Mouse (Mus musculus): Measurements from ENCODE around the gene Hivep3.

- TF ChIP-seq CTCF (conservative IDR thresholded peaks at IDR 0.05 in 1 of 2, IDR thresholded peaks at IDR 0.05 in 1 of 2; ENCODE audit: low read depth in 2 of 2, low read length in 2 of 2) (no peak), SMC3 (IDR thresholded peaks at IDR 0.05; ENCODE audit: low read depth, low read length) (no peak), ZKSCAN1 (IDR thresholded peaks at IDR 0.05; ENCODE audit: borderline replicate concordance, low read depth, low read length) (no peak), EP300 (IDR thresholded peaks at IDR 0.05; ENCODE audit: low read length) (no peak), TBP (conservative IDR thresholded peaks at IDR 0.05; ENCODE audit: low read depth, low read length) (no peak), MAFK (IDR thresholded peaks at IDR 0.05; ENCODE audit: insufficient replicate concordance, low read length) (no peak), MEF2A (IDR thresholded peaks at IDR 0.05; ENCODE audit: borderline replicate concordance, low read depth, low read length) (no peak), ETS1 (conservative IDR thresholded peaks at IDR 0.05; ENCODE audit: low read depth, low read length) (no peak), TCF12 (IDR thresholded peaks at IDR 0.05; ENCODE audit: low read depth, low read length) (no peak), ZNF384 (IDR thresholded peaks at IDR 0.05; ENCODE audit: low read depth, low read length) (no peak), E2F4 (IDR thresholded peaks at IDR 0.05; ENCODE audit: insufficient replicate concordance, low read depth, low read length) (no peak), POLR2A (IDR thresholded peaks at IDR 0.05; ENCODE audit: low read depth, low read length) (no peak), UBTF (IDR thresholded peaks at IDR 0.05; ENCODE audit: low read depth, low read length) (no peak)
Observed at GRCm38 (mm10) chr4:119788746-119789145, 55.2 kb downstream of the Hivep3 start.
